Mouse (Mus musculus) testis, postnatal 14 days (tissue): ENCODE measurements around the gene Dbx2.

Source experiments
- DNase-seq: peaks from one replicate; pipeline ENCODE4 v3.0.0; 2021; ENCODE audit warnings: low spot score

Gene Dbx2

DNA sequence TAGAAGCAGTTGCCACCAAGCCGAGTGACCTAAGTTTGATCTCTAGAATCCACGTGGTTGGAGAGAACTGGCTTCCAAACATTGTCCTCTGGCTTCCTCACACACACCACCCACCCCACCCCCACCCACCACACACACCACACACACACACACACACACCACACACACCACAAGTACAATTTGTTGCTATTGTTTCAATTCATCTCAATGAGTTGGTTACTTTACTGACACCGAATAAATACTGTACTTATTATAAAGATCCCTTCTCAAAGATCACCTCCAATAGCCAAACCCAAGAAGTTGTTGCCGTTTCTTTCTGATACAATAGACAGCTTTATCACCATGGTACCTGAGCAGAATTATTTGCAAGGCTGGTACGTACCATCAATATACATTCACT lies at the start of gene Dbx2:
Gene Dbx2 (minus strand): TSS at position 101 of the 400 bp plus-strand sequence.
- no peak for DNase-seq

DNA sequence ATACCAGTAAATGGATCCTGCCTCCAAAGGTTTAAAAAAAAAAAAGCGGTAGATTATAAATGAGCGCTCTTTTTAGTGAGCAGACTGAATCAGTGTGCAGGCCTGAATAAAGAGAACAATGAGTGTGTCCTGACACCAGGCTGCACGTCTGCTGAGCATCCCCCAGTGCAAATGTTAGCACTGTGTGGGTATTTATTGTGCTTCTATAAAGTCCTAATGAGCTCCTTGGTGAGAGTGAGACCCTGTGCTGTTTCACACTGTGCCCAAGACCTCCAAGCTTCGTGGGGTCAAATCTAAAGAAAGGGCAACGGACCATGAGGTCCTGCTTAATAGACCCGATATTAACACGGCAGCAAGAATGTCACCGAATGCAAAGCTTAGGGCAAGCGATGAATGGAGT lies 46.4 kb upstream of the Dbx2 start:
- no peak for DNase-seq

DNA sequence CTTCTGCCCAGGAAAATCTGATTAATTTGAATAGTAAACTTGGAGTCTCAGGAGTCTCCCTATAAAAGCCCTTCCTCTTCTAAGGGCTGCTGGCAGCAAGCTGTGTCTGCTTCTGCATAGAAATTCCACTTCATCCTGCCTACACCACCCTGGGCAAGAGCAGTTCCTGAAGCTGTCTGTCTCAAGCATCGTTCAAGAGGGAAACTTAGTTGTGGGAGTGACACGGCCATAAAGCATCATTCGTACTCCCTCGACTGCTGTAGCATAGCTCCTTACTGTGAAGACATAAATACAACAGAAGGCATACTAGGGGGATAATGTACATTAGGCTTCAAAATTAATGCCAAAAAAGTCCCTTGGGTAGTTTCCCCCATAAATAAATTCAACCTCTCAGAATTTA lies 45.8 kb upstream of the Dbx2 start:
- DNase-seq: no peak

DNA sequence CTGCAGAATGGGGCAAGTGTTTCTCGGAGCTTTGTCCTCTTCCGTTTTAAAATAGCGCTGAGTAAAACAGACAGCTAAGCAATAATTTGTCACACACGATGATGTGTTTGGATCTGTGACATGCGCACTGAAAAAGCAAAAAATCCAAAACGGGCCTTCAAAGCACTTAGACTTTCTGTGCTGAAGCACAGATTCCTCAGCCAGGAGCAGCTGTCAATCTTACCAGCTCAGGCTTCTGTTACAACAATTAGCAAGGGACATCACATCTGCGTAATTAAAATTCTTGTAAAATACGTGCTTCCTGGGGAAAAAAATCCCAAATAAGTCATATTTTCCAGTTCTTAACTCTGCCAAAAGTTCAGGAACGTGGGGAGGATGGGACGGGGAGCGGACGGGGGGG lies 43.6 kb upstream of the Dbx2 start:
- DNase-seq: no peak

DNA sequence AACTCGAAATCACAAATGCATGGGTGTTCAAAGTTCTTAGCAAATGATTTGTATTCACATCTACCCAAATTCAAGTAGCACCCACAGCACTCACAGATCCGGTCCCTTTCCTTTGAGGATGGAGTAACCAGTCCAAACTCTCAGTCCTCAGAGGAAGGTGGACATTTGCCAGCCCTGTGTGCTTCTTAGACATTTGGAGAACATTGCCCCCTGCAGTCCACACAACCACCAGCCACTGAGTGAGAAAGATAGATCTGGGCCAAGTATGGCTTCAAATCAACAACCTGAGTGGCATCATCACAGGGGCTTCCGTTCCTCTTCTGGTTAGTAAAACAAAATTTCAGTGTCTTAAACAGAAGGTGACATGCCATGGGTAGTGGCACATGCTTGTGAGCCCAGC lies 38.0 kb upstream of the Dbx2 start:
- no peak for DNase-seq

DNA sequence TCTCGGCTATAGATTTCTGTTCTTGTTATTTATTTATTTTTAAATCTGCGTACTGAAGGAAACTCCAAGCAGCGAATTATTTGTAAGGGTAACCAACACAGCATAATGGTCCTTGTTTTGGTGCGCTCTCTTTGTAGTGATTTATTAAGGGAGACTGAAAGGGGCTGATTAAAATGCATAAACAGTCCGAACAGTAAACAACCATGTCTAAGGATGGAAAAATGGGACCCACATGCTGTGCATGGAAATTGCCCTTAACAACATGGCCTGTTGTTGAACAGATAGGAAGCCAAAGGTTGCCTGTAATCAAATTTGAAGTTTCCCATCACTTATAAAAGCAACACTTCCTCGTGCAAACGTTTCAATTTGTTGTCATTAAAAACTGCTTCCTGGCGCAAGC lies 35.8 kb upstream of the Dbx2 start:
- DNase-seq: no peak

DNA sequence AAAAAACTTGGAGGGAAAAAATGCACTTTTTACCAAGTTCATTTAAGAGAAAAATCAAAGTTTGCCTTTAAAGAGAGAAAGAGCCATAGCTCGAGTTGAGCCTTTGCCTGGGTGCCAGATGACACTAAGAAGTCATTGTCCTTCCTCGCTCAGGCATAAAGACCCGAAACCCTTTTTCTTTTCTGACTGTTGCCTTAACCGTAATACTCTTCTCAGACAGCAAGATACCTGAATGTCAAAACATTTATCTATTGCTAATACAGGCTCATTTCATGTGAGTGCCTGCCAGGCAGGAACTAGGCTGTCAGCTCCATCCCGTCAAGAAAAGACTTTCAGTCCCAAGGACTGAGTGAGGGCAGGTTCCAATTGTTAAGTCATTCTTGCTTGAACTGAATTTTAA lies 35.4 kb upstream of the Dbx2 start:
- no peak for DNase-seq

DNA sequence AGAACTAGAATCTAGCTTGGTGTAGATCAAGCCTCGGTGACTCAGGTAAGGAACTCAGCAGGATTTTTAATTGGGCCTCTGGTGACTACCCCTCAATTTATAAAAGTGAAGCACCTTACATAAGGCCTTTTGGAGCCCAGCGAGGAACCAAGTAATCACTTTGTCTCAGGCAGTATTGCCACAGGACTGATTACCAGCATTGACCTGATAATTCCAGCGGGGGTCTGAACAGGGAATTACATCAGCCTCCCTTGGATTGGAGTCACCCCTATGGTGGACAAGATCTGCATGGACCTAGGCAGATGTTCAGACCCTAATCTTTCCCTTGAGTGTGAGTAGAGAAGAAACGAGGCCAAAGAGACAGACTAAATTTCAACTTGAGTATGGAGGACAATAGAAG lies 26.9 kb upstream of the Dbx2 start:
- DNase-seq: no peak

DNA sequence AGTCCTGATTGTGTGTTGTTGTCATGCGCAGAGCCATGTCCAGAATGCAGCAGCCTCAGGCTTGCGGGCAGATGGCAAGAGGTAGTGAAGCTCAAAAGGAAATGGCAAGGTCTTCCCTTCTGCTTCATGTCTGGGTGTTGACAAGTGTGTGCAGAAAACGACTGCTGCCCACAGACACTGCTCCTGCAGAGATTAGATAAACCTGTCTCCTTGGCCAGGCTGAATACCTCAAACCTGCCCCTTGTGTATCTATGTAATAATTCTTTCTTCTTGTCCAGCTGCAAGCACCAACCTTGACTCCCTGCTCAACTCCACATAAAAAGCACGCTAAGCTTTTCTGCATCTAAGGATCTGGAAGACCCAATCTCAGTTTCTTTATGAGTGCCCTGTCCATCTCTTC lies 19.9 kb upstream of the Dbx2 start:
- no peak for DNase-seq

DNA sequence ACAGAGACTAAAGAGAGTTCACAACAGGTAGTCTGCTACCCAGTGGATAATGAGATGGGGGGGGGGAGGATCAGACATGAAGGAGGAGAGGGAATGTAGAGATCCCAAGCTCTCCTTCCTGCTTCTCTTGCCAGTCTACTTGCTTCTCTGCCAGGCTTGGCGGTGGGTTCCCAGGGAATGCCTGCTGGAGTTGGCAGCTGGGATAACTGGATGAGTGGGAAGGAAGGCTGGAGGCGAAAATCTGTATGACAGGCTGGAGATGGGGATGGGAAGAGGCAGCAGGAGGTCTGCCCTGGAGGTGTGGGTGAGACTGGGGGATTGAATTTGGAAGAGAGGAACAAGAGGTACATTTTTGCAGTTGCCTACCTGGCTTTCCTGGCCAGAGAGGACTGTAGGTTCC lies 19.4 kb upstream of the Dbx2 start:
- no peak for DNase-seq

DNA sequence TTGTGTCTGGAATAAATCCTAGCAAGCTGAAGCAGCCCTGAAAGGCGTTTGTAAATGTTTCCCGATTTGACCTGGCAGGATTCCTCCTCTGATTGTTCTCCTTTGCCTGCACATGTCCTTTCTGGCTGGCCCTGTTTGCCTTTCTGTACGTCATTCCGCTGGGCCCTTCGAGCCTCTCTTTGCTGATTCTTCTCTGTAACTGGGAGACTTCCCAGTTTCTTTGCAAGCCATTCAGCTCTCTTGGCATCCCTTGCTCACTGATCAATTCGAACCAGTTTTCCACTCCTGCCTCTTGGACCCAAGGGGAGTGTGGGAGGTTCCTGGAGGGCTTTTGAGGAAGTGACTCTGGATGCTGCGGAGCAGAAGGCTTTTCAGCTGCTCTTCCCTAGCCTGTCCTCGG lies 11.4 kb upstream of the Dbx2 start:
- no peak for DNase-seq

DNA sequence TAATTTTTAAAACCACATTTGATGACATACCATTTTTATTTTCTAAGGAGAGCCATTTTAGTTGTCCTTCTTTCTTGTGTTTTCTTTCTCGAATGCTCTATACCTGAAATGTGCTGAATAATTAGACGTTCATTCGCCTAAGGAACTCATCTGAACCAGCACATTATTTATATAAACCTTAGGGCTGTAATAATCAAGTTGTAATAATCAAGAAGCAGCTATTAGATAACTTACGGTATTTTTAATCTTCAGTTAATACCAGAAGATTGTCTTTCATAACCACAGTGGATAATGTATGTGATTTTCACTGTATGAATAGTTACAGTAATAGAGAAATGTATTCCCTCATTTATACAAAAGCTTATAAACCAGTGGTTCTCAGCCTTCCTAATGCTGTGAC lies 9.2 kb upstream of the Dbx2 start:
- no peak for DNase-seq

DNA sequence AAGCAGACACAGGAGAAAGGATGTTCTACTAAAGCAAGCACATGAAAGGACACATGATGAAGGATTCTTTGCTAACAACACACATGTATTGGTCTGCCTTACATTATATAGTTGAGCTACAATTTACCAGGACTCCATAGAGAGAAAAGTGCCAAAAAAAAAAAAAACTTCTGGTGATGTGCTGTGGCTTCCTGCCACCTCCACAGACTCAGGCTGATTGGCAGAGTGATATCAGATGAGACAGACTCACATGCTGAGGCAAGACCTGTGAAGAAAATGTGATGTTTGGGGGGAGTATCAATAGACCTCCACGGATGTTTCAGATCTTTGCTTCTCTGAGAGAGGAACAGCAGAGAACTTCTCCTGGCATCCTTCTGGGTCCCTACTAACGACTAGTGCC lies 6.0 kb upstream of the Dbx2 start:
- no peak for DNase-seq

DNA sequence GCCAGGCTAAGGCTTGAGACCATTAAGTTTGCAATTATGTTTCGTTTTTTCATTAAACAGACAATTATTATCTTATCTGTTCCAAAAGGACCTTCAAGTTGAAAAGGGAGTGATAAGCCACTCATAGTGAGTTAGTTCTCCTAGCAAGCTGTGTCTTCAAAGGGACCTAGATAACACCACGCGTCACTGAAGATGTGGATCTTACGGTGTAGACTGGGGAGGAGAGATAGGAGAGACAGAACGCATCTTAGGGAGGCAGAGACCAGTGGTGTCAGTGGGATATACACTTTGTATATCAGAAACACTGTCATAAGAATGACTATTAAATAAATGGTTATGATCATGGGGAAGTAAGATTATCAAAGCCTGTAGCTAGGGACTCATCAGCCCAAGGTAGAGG lies 4.6 kb upstream of the Dbx2 start:
- no peak for DNase-seq

DNA sequence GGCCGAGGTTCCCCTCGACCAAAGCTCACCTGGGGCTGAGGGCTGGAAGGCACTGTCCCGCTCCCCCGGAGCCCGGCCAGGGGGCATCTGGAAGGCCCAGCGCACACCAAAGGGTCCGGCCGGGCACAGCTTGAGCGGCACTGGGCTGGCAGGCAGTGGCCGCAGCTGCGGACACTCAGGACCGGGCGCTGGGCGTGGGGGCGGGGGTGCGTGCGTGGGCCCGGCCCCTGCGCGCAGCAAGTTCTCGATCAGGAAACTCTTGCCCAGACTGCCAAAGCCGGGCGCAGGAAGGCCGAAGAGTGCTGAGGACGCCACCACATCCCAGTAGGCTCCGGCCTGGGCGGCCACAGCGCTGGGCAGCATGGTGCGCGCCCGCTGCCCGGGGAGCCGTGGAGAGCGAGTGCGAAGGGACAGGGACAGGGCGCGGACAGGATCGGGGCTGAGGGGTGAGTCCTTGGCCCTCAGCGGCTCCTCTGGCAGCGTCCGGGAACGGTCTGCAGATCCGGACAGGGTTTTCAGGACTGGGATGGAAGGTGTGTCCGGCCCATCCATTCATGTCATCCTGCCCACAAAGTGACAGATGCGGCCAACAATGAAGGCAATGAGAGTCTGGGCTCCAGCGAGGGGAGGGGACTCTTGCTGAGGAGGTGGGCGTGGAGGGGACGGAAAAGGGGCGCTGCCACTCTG lies 1.4 kb downstream of the Dbx2 start:
- DNase-seq: no peak

DNA sequence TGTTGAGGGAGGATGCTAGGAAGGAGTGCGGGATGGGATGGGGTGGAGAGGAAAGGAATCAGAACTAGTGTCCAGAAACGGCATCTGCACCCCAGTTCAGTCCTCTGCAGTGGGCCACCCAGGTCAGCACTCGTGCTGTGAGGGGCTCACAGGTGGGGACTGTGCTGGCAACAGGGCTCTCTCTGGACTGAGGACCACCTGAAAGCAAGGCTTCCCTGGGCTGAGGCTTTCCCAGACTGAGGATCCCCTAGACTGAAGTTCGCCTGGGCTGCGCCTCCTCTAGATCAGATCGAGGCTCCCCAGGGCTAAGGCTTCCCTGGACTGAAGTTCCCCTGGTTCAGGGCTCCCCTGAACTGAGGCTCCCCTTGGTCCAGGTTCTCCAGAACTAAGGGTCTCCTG lies 1.9 kb downstream of the Dbx2 start:
- no peak for DNase-seq

DNA sequence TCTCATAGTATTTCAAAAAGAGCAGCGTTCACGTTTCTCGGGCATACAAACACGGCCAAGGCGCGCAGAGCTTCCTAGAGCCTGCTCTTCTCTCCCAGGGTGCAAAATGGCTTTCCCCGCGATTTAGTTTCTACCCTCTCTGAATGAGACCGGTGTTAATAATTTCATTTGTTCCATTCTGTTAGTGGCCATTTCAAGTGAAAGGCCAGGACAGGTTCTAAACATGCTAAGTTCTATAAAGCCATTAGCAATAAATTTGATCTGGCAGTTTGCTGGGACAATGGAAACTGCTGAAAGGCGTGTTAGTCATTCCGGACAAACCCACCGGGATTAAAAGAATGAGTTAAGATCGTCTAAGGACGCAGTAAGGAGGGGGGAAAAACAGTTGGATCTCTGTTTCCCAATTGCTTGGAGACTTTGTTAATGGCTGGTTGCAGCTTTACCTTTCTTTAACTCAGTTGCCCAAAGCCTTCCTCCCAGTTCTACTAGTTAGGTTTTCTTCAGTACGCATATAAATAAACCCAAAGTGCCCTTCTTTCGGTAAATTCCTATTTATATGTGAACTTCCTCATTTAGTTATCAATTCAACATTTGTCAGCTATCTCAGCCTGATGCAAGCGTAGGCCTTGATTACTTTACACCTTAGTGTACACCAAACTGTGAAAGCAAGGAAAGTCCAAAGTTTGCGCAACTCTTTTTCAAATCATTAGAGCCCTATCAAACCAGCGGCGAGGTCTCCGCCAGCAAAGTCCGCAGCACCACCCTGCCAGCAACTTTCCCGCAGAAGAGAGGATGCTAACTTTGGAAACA lies 2.7 kb downstream of the Dbx2 start:
- DNase-seq: no peak

DNA sequence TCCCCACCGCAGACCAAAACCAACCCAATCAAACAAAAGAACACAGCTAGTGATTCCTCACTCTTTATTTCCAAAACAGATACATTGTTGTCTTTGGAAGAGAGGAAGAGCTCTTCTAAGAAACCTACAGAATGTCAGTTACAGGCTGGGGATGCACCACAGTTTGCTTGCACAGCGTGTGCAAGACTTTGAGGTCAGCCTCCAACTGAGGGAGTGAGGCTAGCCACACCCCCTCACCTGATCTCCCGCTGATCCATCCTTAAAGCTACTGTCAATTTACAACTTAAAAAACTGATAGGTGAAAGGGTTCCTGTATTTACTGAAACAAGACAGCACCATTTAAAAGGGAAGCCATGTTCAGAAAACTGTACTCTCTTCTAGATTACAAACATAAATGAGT lies 3.9 kb downstream of the Dbx2 start:
- DNase-seq: no peak

DNA sequence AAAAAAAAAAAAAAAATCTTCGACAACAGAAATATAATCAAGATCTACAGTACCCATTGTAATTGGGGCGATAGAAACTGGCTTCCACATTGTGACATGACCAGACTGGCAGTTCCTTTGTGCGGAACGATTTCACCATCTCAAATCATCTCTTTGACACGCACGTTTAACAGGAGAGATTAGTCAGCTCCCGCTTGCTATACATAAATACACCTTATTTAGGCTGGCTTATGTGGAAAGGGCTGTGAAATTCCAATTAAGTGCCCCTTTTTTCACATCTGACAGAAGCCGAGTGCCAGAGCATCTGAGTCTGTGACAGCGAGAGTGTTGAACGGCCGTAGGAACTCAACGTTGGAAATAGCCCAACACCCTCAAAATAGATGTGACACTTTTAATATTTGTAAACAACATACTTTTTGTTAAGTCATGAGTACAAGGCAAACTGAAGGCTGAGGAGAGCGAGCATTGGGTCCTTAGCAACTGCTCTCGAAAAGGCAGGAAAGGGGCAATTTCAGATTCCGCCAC lies 12.2 kb downstream of the Dbx2 start:
- no peak for DNase-seq

DNA sequence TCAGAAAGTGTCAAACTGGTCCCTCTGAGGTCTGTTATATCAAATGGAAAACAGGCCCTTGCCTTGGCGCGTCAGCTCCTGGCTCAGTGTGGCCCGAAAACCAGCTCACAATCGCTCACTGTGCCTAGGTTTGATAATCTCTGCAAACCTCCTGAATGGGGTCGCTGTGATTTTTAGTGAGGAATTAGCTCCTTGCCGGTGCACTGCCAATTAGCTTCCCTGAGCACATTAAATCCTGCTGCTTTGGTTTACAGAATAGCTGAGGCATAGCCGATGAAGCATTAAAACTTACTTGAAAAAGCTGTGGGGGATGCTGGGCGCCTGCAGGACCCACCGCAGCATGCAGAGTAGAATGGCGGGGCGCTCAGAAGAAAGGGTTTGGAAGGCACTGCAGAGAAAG lies 15.4 kb downstream of the Dbx2 start:
- no peak for DNase-seq

DNA sequence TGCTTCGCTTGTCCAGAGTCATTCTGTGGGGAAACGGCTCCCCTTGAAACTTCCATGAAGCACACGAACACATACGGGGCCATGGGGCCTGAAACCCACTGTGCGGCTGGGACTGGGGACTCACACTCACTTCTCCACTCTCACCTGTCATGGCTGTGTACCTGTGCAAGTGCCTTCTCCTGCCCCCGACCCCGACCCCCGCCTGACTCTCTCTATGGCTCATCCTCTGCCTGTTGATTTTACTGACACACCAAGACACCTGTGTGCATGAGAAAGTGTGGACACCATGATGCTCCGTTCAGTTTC lies 16.0 kb downstream of the Dbx2 start:
- no peak for DNase-seq

DNA sequence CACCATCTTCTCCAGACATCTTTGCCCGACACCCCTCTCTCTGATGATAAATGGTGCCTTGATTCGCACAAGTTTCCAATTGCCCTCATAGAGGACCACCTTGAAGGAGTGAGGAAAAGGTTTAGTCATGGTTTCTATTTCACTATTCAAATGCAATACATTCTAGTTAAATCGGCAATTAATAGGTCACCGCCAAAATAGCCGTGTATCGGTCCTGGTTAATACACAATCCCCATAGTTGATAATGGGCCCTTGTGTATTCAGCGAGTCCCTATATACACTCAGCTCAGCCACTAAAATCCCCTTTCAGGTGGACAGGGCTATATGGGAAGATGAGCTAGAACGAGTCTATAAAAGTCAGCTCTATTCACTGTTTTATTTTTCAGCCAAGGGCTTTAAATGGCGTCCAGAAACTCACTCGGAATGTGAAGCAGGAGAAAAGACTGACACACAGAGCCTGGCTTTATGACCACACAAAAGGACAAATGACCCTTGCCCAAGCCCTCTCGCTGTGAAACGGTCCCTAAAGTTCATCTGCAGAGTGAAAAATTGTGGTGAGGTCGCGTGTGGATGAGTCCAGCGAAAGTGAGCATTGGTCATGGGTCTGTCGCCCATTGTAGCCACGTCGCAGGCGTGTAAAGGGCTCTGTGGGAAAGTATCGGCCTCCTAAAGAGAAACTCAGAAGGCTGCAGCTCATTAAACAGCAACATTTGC lies 16.5 kb downstream of the Dbx2 start:
- no peak for DNase-seq

DNA sequence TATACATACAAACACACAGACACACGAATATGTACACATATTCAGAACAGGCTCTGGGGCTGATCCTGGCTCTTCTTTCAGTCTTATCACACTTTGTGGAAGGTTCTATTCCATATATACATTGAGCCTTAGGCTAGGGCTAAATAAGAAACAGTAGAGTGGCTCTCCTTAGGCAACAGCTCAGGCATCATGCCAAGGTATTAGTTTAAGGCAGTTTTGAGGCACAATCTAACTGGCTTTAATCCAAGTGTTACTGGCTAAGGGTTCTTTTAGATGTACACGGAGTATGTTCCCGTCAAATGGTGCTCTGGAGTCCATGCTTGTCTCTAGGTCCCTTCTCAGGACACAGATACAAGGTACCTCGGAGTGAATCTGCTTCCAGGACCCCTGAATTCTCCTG lies 31.4 kb downstream of the Dbx2 start:
- no peak for DNase-seq
